Mouse (Mus musculus) kidney, postnatal 0 days (tissue): ENCODE measurements at regions not wholly inside any gene's neighbourhood (a gene's known extent, or its start where the extent isn't known, plus 50 kb on each side); places are given as distances from the start of the nearest gene placed in this dataset.
A peak's percentile ranks its signal among the peaks of the same experiment; 100 is the strongest.
"Not testable (repeated sequence)": the region's sequence is repeated elsewhere in the genome, so short reads cannot be mapped to it uniquely, and the experiment has no call there.

Source experiments
- ATAC-seq: fragments of 200-750 bp; cut with Nextera tagmentation; replicated peaks from 2 replicates; pipeline ENCODE4 v1.8.0; 2017; ENCODE audit warnings: low read depth, moderate number of reproducible peaks, moderate TSS enrichment, moderate library complexity; ENCODE audit not compliant: low FRiP score
- DNase-seq: peaks from one replicate; pipeline ENCODE4 v3.0.0-alpha.2; 2016; ENCODE audit warnings: low spot score
- H3K27ac ChIP-seq: fragments of 300-500 bp; sonication (generic); 2 replicates; pipeline ENCODE4 v1.5.1; 2014; ENCODE audit warnings: mild to moderate bottlenecking
- H3K27me3 ChIP-seq: fragments of 300-500 bp; sonication (generic); 2 replicates; pipeline ENCODE4 v1.6.1; 2014; ENCODE audit warnings: low read length, mixed read lengths; ENCODE audit not compliant: insufficient read depth
- H3K36me3 ChIP-seq: fragments of 300-500 bp; sonication (generic); 2 replicates; pipeline ENCODE4 v1.6.1; 2014; ENCODE audit warnings: low read length, mixed read lengths; ENCODE audit not compliant: insufficient read depth
- H3K4me1 ChIP-seq: fragments of 300-500 bp; sonication (generic); replicated peaks from 2 replicates; pipeline ENCODE4 v1.6.1; 2014; ENCODE audit warnings: antibody characterized with exemption, low read length, mixed read lengths; ENCODE audit not compliant: insufficient read depth
- H3K4me2 ChIP-seq: fragments of 300-500 bp; sonication (generic); 2 replicates; pipeline ENCODE4 v1.6.1; 2014; ENCODE audit warnings: mild to moderate bottlenecking, low read length, moderate library complexity, mixed read lengths
- H3K4me3 ChIP-seq: fragments of 300-500 bp; sonication (generic); replicated peaks from 2 replicates; pipeline ENCODE4 v1.5.1; 2014; ENCODE audit warnings: low read depth, low read length
- H3K9ac ChIP-seq: fragments of 300-500 bp; sonication (generic); 2 replicates; pipeline ENCODE4 v1.6.1; 2014; ENCODE audit warnings: low read depth, low read length
- H3K9me3 ChIP-seq: fragments of 300-500 bp; sonication (generic); replicated peaks from 2 replicates; pipeline ENCODE4 v1.6.1; 2016; ENCODE audit warnings: low read length, inconsistent platforms, mixed read lengths
- CTCF ChIP-seq: IDR thresholded peaks from 2 replicates; pipeline ENCODE4 v1.5.1; 2016; ENCODE audit warnings: antibody characterized with exemption, low read depth, mild to moderate bottlenecking, moderate library complexity
- WGBS: fragments of 180-500 bp; shearing (Covaris S2); extraction: QIAGEN DNeasy Blood & Tissue Kit; methylation state at CpG from one replicate; pipeline ENCODE4 v1.1.7; 2014; 5-methylcytosine and 5-hydroxymethylcytosine counted together

GRCm38 (mm10) chr10:31143856-31144488 is 169.2 kb upstream of the Hddc2 start:
- Histone ChIP-seq H3K27ac (no peak overlapping the region), H3K9ac (no peak overlapping the region), H3K36me3 (no peaks in the 10 kb centered on the region), H3K4me2 (no peak overlapping the region), H3K9me3 (no peaks in the 10 kb centered on the region), H3K4me3 (no peak overlapping the region), H3K4me1 (no peaks in the 10 kb centered on the region), H3K27me3 (no peaks in the 10 kb centered on the region)
- no peak for DNase-seq
- no peak for ATAC-seq
- TF ChIP-seq CTCF, result no peak

- no peak overlapping the region for H3K4me2 ChIP-seq
- H3K9ac ChIP-seq, result no peak overlapping the region
- no peaks in the 10 kb centered on the region for H3K9me3 ChIP-seq
- no peak for TF ChIP-seq CTCF
- H3K4me3 ChIP-seq, result no peak overlapping the region
- H3K27me3 ChIP-seq, result no peaks in the 10 kb centered on the region
- DNase-seq, result no peak
- H3K4me1 ChIP-seq, result no peaks in the 10 kb centered on the region
- H3K36me3 ChIP-seq, result no peaks in the 10 kb centered on the region
- no peak for ATAC-seq
- WGBS, result 90% methylated on average over 3 of the region's 3 CpGs
- H3K27ac ChIP-seq, result no peak overlapping the region
These were observed 168.7 kb upstream of the Hddc2 start for GRCm38 (mm10) chr10:31144489-31144872.

DNA sequence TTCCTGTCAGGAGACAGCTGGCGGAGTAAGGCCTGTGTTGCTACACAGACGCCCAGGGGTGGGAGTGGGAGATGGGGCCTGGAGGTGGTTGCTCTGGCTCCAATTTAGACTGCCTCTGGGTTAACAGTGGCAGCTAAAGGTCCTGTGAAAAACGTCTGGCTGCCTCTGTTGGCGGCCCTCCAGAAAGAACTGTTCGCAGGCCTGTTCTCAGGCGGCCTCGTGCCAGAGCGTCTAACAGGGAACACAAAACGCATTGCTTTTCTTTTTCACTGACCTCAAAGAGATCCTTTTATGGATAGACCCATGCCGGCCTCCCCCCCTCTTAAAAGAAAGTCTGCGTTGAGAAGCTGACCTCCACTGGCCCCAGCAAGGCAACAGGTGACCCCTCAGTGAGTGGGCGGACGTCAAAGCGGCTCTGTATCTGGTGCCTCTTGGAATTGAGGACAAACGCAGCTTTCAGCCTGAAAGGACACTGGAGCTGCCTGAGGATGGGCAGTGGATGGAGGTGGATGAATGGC is 140.0 kb upstream of the Hddc2 start:
- ATAC-seq, result peak; percentile 46; the same call in 1 of the 2 replicates

GRCm38 (mm10) chr10:31189577-31189976 is 123.6 kb upstream of the Hddc2 start:
- TF ChIP-seq CTCF, result no peak
- no peaks in the 10 kb centered on the region for H3K36me3 ChIP-seq
- 39% methylated on average over 1 of the region's 1 CpGs for WGBS
- H3K4me3 ChIP-seq, result no peak overlapping the region
- ATAC-seq (no peak), DNase-seq (no peak)
- H3K4me1 ChIP-seq, result no peaks in the 10 kb centered on the region
- no peak overlapping the region for H3K27ac ChIP-seq
- no peak overlapping the region for H3K4me2 ChIP-seq
- no peaks in the 10 kb centered on the region for H3K9me3 ChIP-seq
- H3K27me3 ChIP-seq, result no peaks in the 10 kb centered on the region
- H3K9ac ChIP-seq, result no peak overlapping the region

More for the DNA sequence above, 140.0 kb upstream of the Hddc2 start:
- Histone ChIP-seq H3K36me3 (no peaks in the 10 kb centered on the region), H3K27ac (no peak overlapping the region), H3K9ac (no peak overlapping the region), H3K27me3 (no peaks in the 10 kb centered on the region), H3K4me1 (no peaks in the 10 kb centered on the region; the same call in 1 of the 2 replicates), H3K4me3 (no peak overlapping the region), H3K4me2 (0 out of 2 replicates have a peak overlapping the region, but pooled peaks have one; percentile 10), H3K9me3 (no peaks in the 10 kb centered on the region)
- TF ChIP-seq CTCF, result no peak
- WGBS, result 27% methylated on average over 15 of the region's 15 CpGs
- DNase-seq, result peak; percentile 58

- not testable (repeated sequence) for H3K9me3 ChIP-seq, H3K36me3 ChIP-seq, H3K4me3 ChIP-seq, H3K4me1 ChIP-seq, DNase-seq, H3K9ac ChIP-seq, H3K27me3 ChIP-seq, H3K27ac ChIP-seq, ATAC-seq, H3K4me2 ChIP-seq
- 89% methylated on average over 8 of the region's 8 CpGs for WGBS
These were observed 101.0 kb upstream of the Hddc2 start for GRCm38 (mm10) chr10:31212164-31212563.

DNA sequence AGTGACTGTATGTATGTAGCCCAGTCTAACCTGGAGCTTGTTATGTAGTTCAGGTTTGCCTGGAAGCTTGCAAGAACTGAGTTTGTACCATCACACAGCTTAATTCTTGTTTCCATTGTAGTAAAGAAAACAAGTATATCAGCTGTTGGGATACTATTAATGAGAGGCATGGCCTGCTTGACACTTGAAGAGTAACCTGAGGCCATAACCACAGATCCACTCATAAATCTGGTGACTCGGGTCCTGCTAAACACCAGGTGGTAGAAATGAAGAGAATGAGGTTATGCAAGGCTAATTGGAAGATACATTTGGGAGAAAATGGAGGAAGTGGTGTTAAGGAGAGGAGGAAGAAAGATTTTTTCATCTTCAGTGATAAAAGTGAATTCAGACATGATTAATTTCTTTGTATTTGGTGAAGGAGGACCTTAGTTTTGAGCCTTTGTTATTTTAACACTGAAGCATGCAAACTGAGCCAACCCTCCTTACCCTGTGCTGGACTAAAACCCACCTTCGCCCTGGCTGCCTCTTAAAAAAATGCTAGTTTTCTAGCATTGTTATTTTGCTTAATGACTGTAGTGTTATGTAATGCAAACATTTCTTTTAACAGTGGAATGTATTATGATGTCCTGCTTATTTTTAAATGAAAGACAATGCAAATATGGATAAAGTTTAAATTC is 100.3 kb upstream of the Hddc2 start:
- H3K9me3 ChIP-seq, result no peaks in the 10 kb centered on the region
- WGBS, result 14% methylated on average over 2 of the region's 2 CpGs

More for the DNA sequence above, 100.3 kb upstream of the Hddc2 start:
- H3K4me3 ChIP-seq, result no peak overlapping the region
- H3K4me1 ChIP-seq, result no peaks in the 10 kb centered on the region
- no peak for TF ChIP-seq CTCF
- H3K4me2 ChIP-seq, result no peak overlapping the region
- no peak overlapping the region for H3K9ac ChIP-seq
- no peaks in the 10 kb centered on the region for H3K27me3 ChIP-seq
- H3K27ac ChIP-seq, result no peak overlapping the region
- no peaks in the 10 kb centered on the region for H3K36me3 ChIP-seq
- no peak for ATAC-seq
- peak; percentile 40 for DNase-seq
